Mouse (Mus musculus) spleen, postnatal 10 days (tissue): ENCODE measurements at regions not wholly inside any gene's neighbourhood (a gene's known extent, or its start where the extent isn't known, plus 50 kb on each side); places are given as distances from the start of the nearest gene placed in this dataset.

Experiments used
- DNase-seq, 2 experiments: peaks; one replicate each; pipeline ENCODE4 v3.0.0; 2021 to 2022; ENCODE audit warnings: low spot score in 2 of 2

- DNase-seq: no peak
Observed at GRCm38 (mm10) chr3:41230961-41231377, 148.1 kb upstream of the Pgrmc2 start.

DNA sequence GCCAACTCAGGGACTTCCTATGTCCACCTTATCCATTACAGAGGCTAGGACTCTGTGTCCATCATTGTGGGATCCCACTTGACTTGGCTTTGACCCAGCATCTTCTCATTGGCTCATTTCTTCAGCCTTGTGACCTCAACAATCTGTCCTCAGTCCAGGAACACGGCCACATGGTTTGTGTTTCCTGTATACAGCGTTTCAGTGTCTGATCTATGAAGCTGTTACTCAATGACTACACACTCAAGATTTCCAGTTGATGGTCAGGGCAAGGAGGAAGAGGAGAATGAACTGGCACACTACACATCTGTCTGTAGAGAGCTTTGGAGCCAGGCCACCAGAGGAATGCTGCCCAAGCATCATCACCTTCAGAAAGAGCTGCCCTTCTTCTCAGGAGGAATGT lies 146.6 kb upstream of the Pgrmc2 start:
- DNase-seq: no peak

- DNase-seq: peak in 1 of 2 experiments; percentile 30
Observed at GRCm38 (mm10) chr3:41228536-41228935, 145.7 kb upstream of the Pgrmc2 start.

DNA sequence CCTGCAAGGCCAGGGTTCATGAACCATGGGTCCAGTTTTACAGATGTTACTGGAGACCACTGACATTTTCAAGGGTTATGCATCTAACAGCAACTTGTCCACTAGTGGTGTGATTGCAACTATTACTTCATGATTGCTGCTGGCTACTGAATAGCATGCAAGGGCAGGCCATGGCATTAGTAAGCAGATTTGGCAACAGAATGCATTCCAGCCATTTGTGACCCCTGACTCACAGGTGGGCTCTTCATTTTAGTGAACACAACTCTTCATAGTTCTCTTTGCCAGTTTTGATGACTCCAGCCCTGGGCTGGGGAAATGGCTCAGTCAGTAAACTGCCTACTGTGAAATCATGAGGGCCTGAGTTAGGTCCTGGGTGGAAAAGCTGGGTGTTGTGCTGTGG lies 137.9 kb upstream of the Pgrmc2 start:
- DNase-seq: no peak

- DNase-seq: no peak
Observed at GRCm38 (mm10) chr3:41217770-41218169, 134.9 kb upstream of the Pgrmc2 start.

DNA sequence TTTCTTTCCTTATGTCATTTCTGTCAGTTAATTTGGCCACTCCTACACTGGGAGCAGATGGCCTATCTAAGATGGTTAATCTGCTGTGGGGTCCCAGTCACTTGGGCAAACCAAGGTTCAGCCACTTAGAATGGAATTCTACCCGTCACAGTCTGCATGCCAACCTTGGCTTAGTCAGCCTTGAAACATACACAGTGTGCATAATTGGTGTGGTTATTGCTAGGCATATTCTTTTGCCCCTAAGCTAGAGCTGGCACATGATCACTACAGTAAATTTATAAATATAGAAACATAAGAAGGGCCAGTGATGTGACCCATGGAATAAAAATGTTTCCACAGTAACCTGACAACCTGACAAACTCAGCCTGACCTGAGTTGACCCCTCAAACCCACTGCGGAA lies 130.7 kb upstream of the Pgrmc2 start:
- DNase-seq: no peak

GRCm38 (mm10) chr3:41210333-41210732 lies 127.5 kb upstream of the Pgrmc2 start:
- DNase-seq: no peak

DNA sequence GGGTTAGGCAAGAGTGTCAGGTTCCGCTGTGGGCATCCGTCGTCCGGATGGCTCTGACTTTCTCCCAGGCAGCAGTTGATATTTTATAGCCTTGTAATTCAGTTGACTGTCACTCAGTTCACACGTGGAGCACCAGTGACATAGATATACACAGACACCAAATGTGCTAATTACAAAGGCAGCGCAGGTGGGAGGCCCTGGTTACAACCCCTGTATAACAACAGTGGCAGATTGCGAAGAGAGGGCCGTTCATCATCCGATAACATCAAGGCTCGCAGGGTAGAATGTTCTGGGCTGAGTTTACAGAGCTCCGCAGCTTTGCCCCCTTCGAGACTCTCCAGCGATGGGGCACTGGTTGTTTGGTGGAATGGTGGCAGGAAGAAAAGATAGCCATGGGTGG lies 120.0 kb upstream of the Pgrmc2 start:
- no peak for DNase-seq

- peak in 1 of 2 experiments; percentile 41 for DNase-seq
Observed at GRCm38 (mm10) chr3:41201782-41202181, 118.9 kb upstream of the Pgrmc2 start.

GRCm38 (mm10) chr3:41200026-41200425 lies 117.2 kb upstream of the Pgrmc2 start:
- DNase-seq: no peak

GRCm38 (mm10) chr3:41198216-41198976 lies 115.5 kb upstream of the Pgrmc2 start:
- DNase-seq: no peak

DNA sequence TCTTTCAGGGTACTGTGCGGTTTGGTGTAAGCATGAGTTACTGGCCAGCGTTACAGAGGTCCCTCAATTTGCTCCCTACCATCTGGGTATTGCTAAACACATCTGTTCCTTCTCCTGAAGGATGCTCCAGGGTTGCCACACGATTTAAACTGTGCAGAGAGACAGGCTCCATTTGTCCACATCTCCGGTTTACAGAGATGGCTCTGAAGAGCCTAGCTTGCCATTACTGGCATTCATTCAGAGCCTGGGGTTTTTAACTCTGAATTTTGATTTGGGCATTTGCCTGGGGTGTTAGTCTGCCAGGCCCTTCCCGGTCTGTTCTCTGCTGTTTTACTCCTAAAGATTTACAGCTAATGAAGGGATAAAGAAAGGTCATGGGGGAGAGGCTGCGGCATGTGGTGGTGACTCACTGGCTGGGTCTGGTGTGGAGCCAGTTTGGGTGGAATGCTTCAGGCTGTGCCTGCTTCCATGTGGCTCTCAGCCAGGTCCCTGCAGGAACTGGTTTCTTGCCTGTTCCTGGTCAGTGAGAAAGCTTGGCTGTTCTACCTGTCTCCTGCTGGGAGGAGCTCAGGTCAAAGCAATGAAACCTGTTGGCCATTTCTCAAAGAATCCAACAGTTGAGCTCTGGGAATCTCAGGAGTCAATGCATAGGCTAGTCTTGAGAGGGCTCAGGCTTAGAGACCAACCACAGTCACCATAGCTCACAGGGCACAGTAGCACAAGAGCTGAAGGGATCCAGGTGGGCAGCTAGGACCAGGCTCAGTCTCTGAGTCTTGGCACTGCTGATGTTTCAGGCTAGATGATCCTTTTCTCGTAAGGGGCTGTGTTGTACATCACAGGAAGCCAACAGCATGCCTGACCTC lies 112.5 kb upstream of the Pgrmc2 start:
- DNase-seq: no peak

- no peak for DNase-seq
Observed at GRCm38 (mm10) chr3:41194311-41195112, 111.7 kb upstream of the Pgrmc2 start.

GRCm38 (mm10) chr3:41185305-41186097 lies 102.7 kb upstream of the Pgrmc2 start:
- no peak for DNase-seq

- no peak for DNase-seq
Observed at GRCm38 (mm10) chr3:41184375-41184774, 101.5 kb upstream of the Pgrmc2 start.

DNA sequence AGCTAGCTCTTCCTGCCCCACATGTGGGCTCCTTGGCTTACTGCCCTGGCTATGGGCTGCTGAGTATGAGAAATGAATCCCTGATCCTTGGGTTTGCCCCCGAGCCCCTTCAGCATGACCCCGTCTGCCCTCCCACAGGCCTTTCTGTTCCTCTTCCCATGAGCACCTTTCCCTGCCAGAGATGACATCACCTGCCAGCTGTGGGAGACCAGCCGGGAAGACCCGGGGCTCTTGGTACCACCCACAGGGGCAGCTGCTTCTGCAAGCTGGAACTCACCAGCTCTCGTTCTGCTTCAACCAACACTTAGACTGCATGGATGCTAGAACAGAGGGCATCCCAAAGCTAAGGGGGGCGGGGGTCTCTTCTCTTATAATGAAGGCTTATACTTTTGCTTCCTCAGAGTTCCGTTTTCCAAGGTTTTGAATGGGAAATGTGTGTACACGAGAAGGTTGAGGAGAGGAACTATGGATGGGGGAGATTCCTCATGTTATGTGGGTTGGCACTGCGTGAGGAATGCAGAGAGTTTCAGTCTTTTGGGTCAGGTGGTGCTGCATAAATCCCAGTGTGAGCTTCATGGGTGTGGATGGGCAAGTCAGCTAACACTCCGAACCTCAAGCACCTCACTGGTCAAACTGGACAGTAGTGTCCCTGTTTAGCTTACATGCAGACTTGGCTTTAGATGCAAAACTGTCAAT lies 100.2 kb upstream of the Pgrmc2 start:
- no peak for DNase-seq

GRCm38 (mm10) chr3:41182036-41182899 lies 99.4 kb upstream of the Pgrmc2 start:
- peak; percentile 74 to 90 for DNase-seq

DNA sequence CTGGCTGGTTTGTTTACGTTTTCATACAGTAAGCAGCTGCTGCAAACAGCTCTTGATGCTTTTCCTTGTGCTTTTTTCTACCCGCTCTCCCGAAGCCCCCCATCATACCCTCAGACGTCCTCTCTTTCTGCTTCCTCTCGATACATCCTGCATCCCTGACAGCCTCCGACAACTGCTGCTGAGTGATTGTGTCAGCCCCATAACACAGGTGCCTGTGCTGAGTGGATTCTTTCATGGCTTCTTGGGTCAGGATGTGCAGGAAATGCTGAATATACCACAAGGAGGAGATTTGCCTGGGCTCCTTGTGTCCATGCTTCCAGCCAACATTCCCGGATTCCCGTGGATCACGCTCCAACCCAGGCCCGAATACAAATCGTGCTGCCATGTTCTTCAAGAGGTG lies 98.6 kb upstream of the Pgrmc2 start:
- DNase-seq: no peak

DNA sequence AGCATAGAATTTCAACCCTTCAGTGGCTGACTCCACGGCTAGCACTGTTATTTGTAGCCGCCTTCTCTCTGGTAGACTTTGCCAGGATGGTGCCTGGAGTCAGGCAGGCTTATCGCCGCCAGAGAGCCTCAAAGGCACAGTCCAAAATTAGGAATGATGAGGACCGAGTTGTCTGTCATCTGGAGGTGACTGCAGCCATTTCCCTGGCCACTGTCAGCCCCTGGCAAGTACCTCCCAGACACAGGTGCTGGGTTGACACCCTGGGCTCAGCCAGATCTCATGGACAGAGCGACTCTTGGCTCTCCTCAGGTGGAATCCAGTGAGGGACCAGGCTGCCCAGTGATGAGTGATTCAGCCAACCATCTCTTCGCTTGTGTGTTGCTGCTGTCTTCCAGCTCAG lies 98.1 kb upstream of the Pgrmc2 start:
- DNase-seq: peak in 1 of 2 experiments; percentile 20
